Mouse (Mus musculus) hindbrain, embryonic 11.5 days (tissue): ENCODE data around the gene Pkdrej. TPM values are rescaled to one million over a fixed set of nuclear protein-coding genes. Genes with fewer than 3 reads are reported as not detected.
"Not testable (repeated sequence)": the region's sequence is repeated elsewhere in the genome, so short reads cannot be mapped to it uniquely, and the experiment has no call there.

Experiments used
- ATAC-seq: fragments of 200-750 bp; cut with Nextera tagmentation; 2 replicates; pipeline ENCODE4 v1.8.0; 2017; ENCODE audit warnings: mild to moderate bottlenecking, moderate TSS enrichment, moderate library complexity; ENCODE audit not compliant: low FRiP score
- DNase-seq: peaks from one replicate; pipeline ENCODE4 v3.0.0-alpha.2; 2015; ENCODE audit warnings: low spot score
- H3K27ac ChIP-seq: fragments of 300-500 bp; sonication (generic); 2 replicates; pipeline ENCODE4 v1.5.1; 2014; ENCODE audit warnings: mild to moderate bottlenecking, low read depth, low read length
- H3K27me3 ChIP-seq: fragments of 300-500 bp; sonication (generic); 2 replicates; pipeline ENCODE4 v1.6.1; 2014; ENCODE audit warnings: mild to moderate bottlenecking, low read length, moderate library complexity, mixed read lengths; ENCODE audit not compliant: control insufficient read depth, insufficient read depth
- H3K36me3 ChIP-seq: fragments of 300-500 bp; sonication (generic); 2 replicates; pipeline ENCODE4 v1.6.1; 2014; ENCODE audit warnings: mild to moderate bottlenecking, low read length, moderate library complexity, mixed read lengths; ENCODE audit not compliant: control insufficient read depth, insufficient read depth
- H3K4me1 ChIP-seq: fragments of 300-500 bp; sonication (generic); replicated peaks from 2 replicates; pipeline ENCODE4 v1.6.1; 2014; ENCODE audit warnings: low read length, mixed read lengths; ENCODE audit not compliant: control insufficient read depth, insufficient read depth
- H3K4me2 ChIP-seq: fragments of 300-500 bp; sonication (generic); replicated peaks from 2 replicates; pipeline ENCODE4 v1.6.1; 2014; ENCODE audit warnings: mild to moderate bottlenecking, low read depth, low read length
- H3K4me3 ChIP-seq: fragments of 300-500 bp; sonication (generic); 2 replicates; pipeline ENCODE4 v1.5.1; 2014; ENCODE audit warnings: low read depth, low read length
- H3K9ac ChIP-seq: fragments of 300-500 bp; sonication (generic); 2 replicates; pipeline ENCODE4 v1.6.1; 2014; ENCODE audit warnings: low read depth, low read length
- H3K9me3 ChIP-seq: fragments of 300-500 bp; sonication (generic); 2 replicates; pipeline ENCODE4 v1.6.1; 2016; ENCODE audit warnings: low read length; ENCODE audit not compliant: control insufficient read depth
- WGBS: fragments of 180-500 bp; shearing (Covaris S2); extraction: QIAGEN DNeasy Blood & Tissue Kit; methylation state at CpG from one replicate; pipeline ENCODE4 v1.1.7; 2014; 5-methylcytosine and 5-hydroxymethylcytosine counted together
- polyA plus RNA-seq: library from polyadenylated mRNA; unstranded; fragments of >200 nt; fragmentation: Nextera tagmentation; extraction: Ambion mirVana; gene quantifications from 2 replicates; pipeline ENCODE4 v1.2.1, GENCODE M21; 2014

Gene Pkdrej
- polyA plus RNA-seq = 0.02 and 0.10 TPM in 2 replicates

DNA sequence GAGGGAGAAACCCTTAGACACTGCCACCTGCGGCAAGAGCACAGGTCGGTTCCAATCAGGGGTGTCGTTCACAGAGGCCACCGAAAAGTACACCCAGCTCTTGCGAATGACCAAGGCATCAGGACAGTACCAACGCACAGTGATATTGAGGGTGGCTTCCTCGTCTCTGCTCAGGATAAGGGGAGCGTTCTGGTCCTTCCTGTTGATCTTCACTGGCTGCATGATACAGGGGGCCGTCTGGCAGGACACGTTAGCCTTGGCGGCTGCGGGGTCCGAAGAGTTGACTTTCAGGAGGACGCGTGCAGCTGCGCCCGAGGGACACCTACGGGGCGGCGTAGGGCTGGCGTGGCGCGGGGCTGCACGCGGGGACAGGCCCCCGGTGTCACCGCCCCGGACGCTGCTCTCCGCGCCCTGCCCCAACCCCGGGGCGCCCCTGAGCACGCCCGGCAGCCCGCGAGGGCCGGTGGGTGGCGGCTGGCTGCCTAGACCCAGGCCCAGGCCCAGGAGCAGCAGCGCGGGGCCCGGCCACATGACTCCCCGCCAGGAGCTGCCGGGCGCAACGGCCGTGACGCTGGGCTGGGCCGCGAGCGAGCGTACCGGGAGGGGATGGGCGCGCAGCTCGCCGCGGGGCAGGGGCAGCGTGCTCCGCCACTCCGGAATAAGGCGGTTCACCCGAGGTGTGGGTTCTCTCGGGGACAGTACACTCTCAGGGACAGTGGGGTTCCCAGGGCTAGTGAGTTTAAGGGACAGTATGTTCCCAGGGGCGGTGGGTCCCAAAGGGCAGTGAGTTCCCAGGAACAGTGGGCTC lies at the start of gene Pkdrej:
Pkdrej (minus strand) TSS at position 532 of the 808 bp plus-strand sequence.
- H3K4me3 ChIP-seq = peak within 1 kb of the TSS; percentile 46
- no peaks in the 10 kb centered on the region for H3K4me1 ChIP-seq
- no peaks in the 10 kb centered on the region for H3K9me3 ChIP-seq
- 2% methylated on average over 56 of the region's 65 CpGs for WGBS
- H3K9ac ChIP-seq = peak within 1 kb of the TSS; percentile 66
- H3K27me3 ChIP-seq = peaks cover 12% of the 10 kb centered on the region
- peak within 1 kb of the TSS; percentile 90 for H3K4me2 ChIP-seq
- no peaks in the 10 kb centered on the region for H3K36me3 ChIP-seq
- no peak within 1 kb of the TSS for H3K27ac ChIP-seq
- ATAC-seq (0 out of 2 replicates have a peak, but pooled peaks have one; percentile 45), DNase-seq (peak; percentile 62)

DNA sequence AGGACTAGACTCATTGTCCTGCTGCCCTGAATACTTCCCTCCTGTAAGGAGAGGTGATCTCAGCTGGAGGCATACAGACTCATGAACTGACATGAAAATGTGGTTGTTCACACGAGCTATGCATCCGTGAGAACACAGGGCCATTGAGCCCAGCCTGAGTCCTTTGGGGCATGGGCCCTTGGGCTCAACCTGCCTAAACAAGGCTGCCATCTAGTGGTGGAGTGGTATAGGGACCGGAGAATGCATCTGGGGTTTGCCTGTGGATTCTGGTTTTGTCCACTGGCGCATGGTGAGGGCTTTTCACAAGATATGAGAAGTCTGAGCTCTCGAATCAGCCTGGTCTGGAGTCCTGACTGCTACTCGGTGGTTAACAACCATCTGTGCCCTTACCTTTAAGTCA lies 46.2 kb upstream of the Pkdrej start:
- H3K27ac ChIP-seq = no peak overlapping the region
- no peaks in the 10 kb centered on the region for H3K4me1 ChIP-seq
- WGBS = 58% methylated on average over 6 of the region's 6 CpGs
- H3K4me2 ChIP-seq = no peak overlapping the region
- DNase-seq (peak; percentile 80), ATAC-seq (no peak)
- H3K4me3 ChIP-seq = no peak overlapping the region
- no peak overlapping the region for H3K9ac ChIP-seq
- H3K9me3 ChIP-seq = no peaks in the 10 kb centered on the region
- 0 out of 2 replicates have a peak, but pooled peaks cover 9% of the 10 kb centered on the region for H3K36me3 ChIP-seq
- no peaks in the 10 kb centered on the region for H3K27me3 ChIP-seq

DNA sequence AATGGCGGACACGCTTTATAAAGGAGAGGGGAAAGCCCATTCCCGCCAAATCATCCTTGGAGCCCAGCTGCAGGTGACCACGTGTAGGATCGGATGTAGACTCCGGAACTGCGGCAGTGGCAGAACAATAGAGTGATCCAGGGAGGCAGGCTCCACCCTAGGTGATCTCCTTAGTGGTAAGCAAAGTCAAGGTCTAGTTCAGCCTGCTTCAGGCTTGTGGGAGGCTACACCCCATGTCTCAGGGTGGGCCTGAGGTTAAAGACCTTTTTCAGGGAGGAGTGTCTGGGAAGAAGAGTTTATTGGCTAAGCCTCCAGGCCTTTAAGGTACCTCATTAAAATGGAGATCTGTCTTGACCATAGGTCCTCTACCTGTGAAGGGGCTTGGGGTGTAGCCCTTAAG lies 44.4 kb upstream of the Pkdrej start:
- not testable (repeated sequence) for ATAC-seq, H3K4me2 ChIP-seq, H3K27me3 ChIP-seq, H3K4me3 ChIP-seq, H3K9me3 ChIP-seq, H3K9ac ChIP-seq, DNase-seq, H3K36me3 ChIP-seq, H3K4me1 ChIP-seq, H3K27ac ChIP-seq
- WGBS = 93% methylated on average over 7 of the region's 7 CpGs

DNA sequence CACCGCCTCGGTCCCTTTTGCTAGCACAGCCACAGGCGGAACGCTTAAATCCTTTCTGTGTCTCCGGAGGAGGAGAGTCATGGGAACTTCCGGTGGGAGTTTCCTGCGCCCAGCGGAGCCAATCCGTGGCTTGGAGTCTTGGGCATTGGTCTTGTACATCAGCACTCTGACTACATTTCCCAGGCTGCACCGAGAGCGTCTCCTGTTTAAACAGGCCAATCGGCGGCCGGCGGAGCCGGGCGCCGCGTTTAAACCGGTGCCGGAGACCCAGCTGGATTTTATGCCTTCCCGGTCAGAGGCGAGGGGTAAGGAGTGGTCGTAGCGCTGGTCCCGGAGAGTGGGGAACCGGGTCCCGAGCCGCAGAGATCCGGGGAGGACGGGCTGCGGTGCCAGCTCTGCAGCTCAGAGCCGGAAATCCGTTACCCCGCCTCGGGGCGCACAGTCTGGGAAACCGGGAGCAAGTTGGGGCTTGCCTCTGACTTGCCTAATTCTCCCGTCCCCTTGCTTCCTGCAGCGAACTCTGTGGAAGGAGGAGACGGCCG lies 38.0 kb upstream of the Pkdrej start, which contains the start of gene Gtse1:
Gtse1 (plus strand) TSS at position 256 of the 542 bp plus-strand sequence.
- DNase-seq = peak; percentile 94
- Histone ChIP-seq H3K9me3 (no peaks in the 10 kb centered on the region), H3K27me3 (no peaks in the 10 kb centered on the region), H3K4me3 (peak within 1 kb of the TSS; percentile 58), H3K27ac (peak within 1 kb of the TSS; percentile 53), H3K9ac (peak within 1 kb of the TSS; percentile 89), H3K36me3 (0 out of 2 replicates have a peak, but pooled peaks cover 2% of the 10 kb centered on the region), H3K4me1 (peaks cover 9% of the 10 kb centered on the region), H3K4me2 (peak within 1 kb of the TSS; percentile 81)
- ATAC-seq = peak; percentile 97
- WGBS = under 1% methylated on average over 42 of the region's 42 CpGs

DNA sequence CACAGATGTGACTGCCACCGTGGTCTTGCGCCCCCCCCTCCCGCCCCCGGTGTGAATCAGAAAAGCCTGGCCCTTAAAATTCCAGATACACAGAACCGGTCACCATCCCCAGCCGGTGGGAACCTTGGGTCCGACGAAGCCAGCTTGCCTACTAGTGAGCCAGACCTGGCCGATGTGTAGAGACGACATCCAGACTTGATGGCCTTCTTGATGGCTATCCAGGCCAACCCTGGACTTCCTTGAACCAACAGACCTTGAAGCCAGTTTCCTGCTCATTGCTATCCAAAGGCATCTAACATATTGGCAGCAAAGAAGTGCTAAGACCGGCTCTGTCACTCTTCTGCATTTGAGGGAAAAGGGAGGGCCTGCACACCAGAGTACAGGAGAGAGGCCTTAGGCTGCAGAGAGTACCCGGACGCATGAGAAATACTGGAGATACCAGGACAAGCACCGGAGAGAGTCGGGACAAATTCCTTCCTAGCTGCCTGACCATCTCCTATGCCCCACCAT lies 37.5 kb upstream of the Pkdrej start:
- Histone ChIP-seq H3K27ac (peak overlapping the region; percentile 53; the same call in 1 of the 2 replicates), H3K4me1 (peaks cover 9% of the 10 kb centered on the region), H3K27me3 (no peaks in the 10 kb centered on the region), H3K36me3 (0 out of 2 replicates have a peak, but pooled peaks cover 2% of the 10 kb centered on the region), H3K9me3 (no peaks in the 10 kb centered on the region), H3K9ac (peak overlapping the region; percentile 89), H3K4me2 (peak overlapping the region; percentile 81), H3K4me3 (peak overlapping the region; percentile 58)
- DNase-seq (no peak), ATAC-seq (peak; percentile 37; the same call in 1 of the 2 replicates)
- whole genome bisulfite sequencing = 13% methylated on average over 15 of the region's 15 CpGs

DNA sequence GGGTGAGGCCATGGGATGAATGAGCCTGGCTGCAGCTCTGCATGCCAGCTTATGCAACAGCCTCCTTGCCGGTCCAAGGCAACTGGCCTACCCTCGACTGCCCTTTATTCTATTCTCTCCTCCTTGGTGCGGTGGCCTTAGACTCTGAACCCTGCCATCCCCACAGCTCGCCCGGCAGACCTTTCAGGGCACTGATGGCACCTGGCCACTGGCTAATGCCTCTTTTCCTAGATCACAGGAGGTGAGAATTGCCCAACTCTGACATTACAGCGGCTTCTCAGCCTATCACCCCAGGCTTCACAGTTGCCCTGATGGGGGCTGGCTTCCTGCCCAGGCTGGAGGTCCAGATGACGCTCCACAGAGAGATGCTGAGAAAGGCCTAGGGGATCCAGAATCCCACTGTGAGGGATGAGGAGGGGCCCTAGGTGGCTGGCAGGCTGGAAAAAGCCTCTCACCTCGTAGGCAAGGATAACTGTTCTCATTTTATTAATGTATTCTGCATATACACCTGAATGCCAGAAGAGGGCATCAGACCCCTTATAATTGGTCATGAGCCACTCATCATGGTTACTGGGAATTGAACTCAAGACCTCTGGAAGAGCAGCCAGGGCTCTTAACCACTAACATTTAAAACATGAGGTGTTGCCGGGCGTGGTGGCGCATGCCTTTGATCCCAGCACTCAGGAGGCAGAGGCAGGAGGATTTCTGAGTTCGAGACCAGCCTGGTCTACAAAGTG lies 30.3 kb upstream of the Pkdrej start:
- Histone ChIP-seq H3K4me2 (no peak overlapping the region), H3K9me3 (no peaks in the 10 kb centered on the region), H3K4me1 (no peaks in the 10 kb centered on the region), H3K27me3 (no peaks in the 10 kb centered on the region), H3K9ac (no peak overlapping the region), H3K36me3 (no peaks in the 10 kb centered on the region), H3K27ac (no peak overlapping the region), H3K4me3 (no peak overlapping the region)
- DNase-seq (no peak), ATAC-seq (no peak)
- 79% methylated on average over 12 of the region's 12 CpGs for WGBS

DNA sequence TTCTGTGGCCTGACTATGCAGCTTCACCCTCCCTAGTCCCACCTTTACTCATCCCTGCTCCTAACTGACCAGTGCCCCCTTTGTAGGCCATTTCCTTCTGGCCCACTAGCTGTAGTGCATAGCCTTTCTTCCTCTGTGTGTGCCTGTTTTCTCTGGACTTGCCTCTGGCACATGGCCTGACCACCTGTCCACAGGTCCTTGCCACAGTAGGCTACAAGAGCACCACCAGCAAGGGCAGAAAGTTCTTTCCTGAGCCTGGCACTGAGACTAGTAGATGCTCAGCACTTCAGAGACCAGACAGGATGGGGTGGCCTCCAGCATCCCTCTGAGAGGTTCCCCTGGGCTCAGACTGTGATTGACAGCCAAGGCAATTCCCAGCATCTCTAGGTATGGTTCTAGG lies 23.5 kb upstream of the Pkdrej start:
- Histone ChIP-seq H3K4me1 (no peaks in the 10 kb centered on the region), H3K4me3 (no peak overlapping the region), H3K9me3 (no peaks in the 10 kb centered on the region), H3K27ac (no peak overlapping the region), H3K27me3 (no peaks in the 10 kb centered on the region), H3K9ac (no peak overlapping the region), H3K4me2 (no peak overlapping the region), H3K36me3 (no peaks in the 10 kb centered on the region)
- DNase-seq = no peak
- no peak for ATAC-seq

DNA sequence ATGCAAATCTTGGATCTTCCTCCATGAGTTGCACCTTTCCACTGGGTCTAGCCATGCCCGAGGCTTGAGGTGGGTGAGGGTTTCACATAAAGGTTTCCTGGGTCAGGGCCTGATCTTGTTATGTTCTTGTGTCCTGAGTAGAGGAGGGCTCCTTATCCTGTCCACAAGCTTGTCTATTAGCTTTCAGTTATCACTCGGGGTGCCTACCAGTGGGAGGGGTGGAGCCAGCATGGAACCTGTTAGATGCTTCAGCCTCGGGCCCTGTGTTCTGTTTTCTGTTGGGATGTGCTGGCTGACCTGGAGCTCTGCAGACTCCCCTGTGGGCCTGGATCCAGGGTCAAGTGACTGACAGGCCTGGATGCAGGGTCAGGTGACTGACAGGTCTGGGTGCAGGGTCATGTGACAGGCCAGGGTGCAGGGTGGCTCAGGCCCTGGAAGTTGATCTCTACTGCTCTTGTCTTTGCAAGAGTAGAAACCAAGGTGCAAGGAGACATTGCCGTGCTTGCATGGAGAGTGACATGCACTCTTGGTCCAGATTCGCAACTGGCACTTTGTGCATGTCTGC lies 20.3 kb upstream of the Pkdrej start:
- Histone ChIP-seq H3K9ac (no peak overlapping the region), H3K36me3 (no peaks in the 10 kb centered on the region), H3K27me3 (no peaks in the 10 kb centered on the region), H3K4me1 (no peaks in the 10 kb centered on the region), H3K4me3 (no peak overlapping the region), H3K4me2 (no peak overlapping the region), H3K9me3 (no peaks in the 10 kb centered on the region), H3K27ac (no peak overlapping the region)
- WGBS = 73% methylated on average over 5 of the region's 5 CpGs
- DNase-seq = no peak
- no peak for ATAC-seq
